Mouse (Mus musculus) thymus, adult 2 months (tissue): ENCODE data around the gene Mynn.

Experiments used
- CTCF ChIP-seq: fragments of 200-500 bp; IDR thresholded peaks from 2 replicates; pipeline ENCODE4 v1.5.1; 2012; ENCODE audit warnings: mild to moderate bottlenecking, control low read depth, low read length, moderate library complexity, borderline replicate concordance; ENCODE audit not compliant: control insufficient read depth, poor library complexity, insufficient read depth; ENCODE audit errors: extremely low read depth
- POLR2A ChIP-seq: fragments of 200-500 bp; IDR thresholded peaks from 2 replicates; pipeline ENCODE4 v1.6.1; 2012; ENCODE audit warnings: mild to moderate bottlenecking, low read length, control low read depth, moderate library complexity; ENCODE audit not compliant: control insufficient read depth, poor library complexity, insufficient read depth; ENCODE audit errors: extremely low read depth

DNA sequence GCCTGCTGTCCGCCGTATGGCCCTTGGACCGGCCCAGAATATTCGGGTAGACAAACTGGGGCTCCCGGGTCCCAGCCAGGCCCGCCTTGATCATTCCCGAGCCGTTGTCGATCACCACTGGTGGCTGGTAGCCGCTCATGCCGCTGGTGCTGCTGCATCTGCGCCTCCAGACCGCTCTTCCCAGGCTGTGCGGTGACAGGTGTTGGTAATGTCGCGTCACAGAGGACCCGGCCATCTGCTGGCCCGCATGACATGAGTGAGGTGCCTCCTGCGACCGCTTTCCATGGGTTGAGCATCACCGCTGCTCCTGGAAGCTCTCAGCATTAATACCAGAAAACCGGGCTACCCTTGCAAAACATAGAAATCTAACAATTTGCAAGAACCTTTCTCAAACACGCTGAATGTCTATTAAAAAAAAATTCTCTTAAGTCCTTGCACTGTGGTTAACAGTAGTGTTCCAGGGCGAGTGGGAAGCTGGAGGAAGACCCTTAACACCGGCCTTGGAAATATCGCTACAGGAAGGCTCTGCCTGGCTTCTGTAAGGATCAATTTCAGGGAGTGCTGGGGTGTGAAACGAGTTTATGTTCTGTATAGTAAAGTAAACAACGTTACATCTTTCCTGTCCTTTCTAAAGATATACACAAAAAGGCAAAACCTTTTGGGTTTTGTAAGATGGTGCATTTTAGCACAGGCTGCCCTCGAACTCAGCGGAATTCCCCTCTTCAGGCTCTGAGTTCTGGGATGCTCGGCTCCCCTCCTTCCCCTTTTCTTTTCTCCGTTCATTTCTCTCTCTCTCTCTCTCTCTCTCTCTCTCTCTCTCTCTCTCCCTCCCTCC is 1.9 kb upstream of the Mynn start, which contains the start of gene Actrt3:
- no peak for TF ChIP-seq POLR2A
- no peak for TF ChIP-seq CTCF
